Mouse (Mus musculus) spleen, adult 2 months (tissue): ENCODE data around the gene Vegfb. TPM values are rescaled to one million over a fixed set of nuclear protein-coding genes. Genes with fewer than 3 reads are reported as not detected.

ENCODE experiments used
- DNase-seq, 2 experiments: peaks; one replicate each; pipeline versions ENCODE4 v3.0.0 to v3.0.0-alpha.2; 2012 to 2021; ENCODE audit warnings: low spot score in 2 of 2, low read depth in 1 of 2
- H3K27ac ChIP-seq: fragments of 200-500 bp; 2 replicates; pipeline ENCODE4 v1.5.1; 2012; ENCODE audit warnings: low read length, inconsistent platforms; ENCODE audit not compliant: insufficient read depth
- H3K27me3 ChIP-seq: fragments of 200-500 bp; 2 replicates; pipeline ENCODE4 v1.6.1; 2012; ENCODE audit warnings: mild to moderate bottlenecking, moderate library complexity, low read length, inconsistent platforms; ENCODE audit not compliant: control insufficient read depth, insufficient read depth
- H3K36me3 ChIP-seq: fragments of 200-500 bp; 2 replicates; pipeline ENCODE4 v1.6.1; 2012; ENCODE audit warnings: mild to moderate bottlenecking, low read length, inconsistent platforms; ENCODE audit not compliant: control insufficient read depth, insufficient read depth
- H3K4me1 ChIP-seq: fragments of 200-500 bp; 2 replicates; pipeline ENCODE4 v1.6.1; 2011; ENCODE audit warnings: inconsistent platforms; ENCODE audit not compliant: control insufficient read depth, insufficient read depth, insufficient read length
- H3K4me3 ChIP-seq: fragments of 200-500 bp; 2 replicates; pipeline ENCODE4 v1.5.1; 2011; ENCODE audit warnings: mild to moderate bottlenecking, inconsistent platforms; ENCODE audit not compliant: insufficient read depth, insufficient read length; ENCODE audit errors: extremely low read depth
- CTCF ChIP-seq: fragments of 200-500 bp; IDR thresholded peaks from 2 replicates; pipeline ENCODE4 v1.5.1; 2011; ENCODE audit warnings: mild to moderate bottlenecking, inconsistent platforms; ENCODE audit not compliant: insufficient read depth, insufficient read length, insufficient replicate concordance; ENCODE audit errors: extremely low read depth
- POLR2A ChIP-seq: fragments of 200-500 bp; IDR thresholded peaks from 2 replicates; pipeline ENCODE4 v1.6.1; 2011; ENCODE audit warnings: low read depth, low read length, inconsistent platforms
- WGBS: fragments of 180-500 bp; shearing (Covaris S2); methylation state at CpG from one replicate; pipeline ENCODE4 v1.1.7; 2018; 5-methylcytosine and 5-hydroxymethylcytosine counted together
- polyA plus RNA-seq: library from polyadenylated mRNA; depleted of rRNA; stranded (reverse); fragments of >200 nt; gene quantifications from 2 replicates; pipeline ENCODE4 v1.2.3, GENCODE M21; 2012

Gene Vegfb
- polyA plus RNA-seq, 1 experiment = 20.7 TPM

GRCm38 (mm10) chr19:6972247-6972917 is 15.1 kb downstream of the Vegfb start:
- H3K27me3 ChIP-seq = no peaks in the 10 kb centered on the region
- no peak for DNase-seq
- peaks cover 21% of the 10 kb centered on the region for H3K4me1 ChIP-seq
- no peak for TF ChIP-seq CTCF
- TF ChIP-seq POLR2A = no peak
- no peak overlapping the region for H3K4me3 ChIP-seq
- no peak overlapping the region for H3K27ac ChIP-seq
- 90% methylated on average over 13 of the region's 13 CpGs for WGBS
- H3K36me3 ChIP-seq = 0 out of 2 replicates have a peak, but pooled peaks cover 3% of the 10 kb centered on the region

GRCm38 (mm10) chr19:6971644-6972043 is 15.8 kb downstream of the Vegfb start:
- DNase-seq = no peak
- Histone ChIP-seq H3K4me1 (peaks cover 19% of the 10 kb centered on the region), H3K4me3 (no peak overlapping the region), H3K27me3 (no peaks in the 10 kb centered on the region), H3K36me3 (no peaks in the 10 kb centered on the region), H3K27ac (no peak overlapping the region)
- WGBS = 81% methylated on average over 6 of the region's 6 CpGs
- TF ChIP-seq CTCF (no peak), POLR2A (no peak)

- H3K4me3 ChIP-seq = no peak overlapping the region
- 0 out of 2 replicates have a peak, but pooled peaks cover 1% of the 10 kb centered on the region for H3K36me3 ChIP-seq
- no peak for TF ChIP-seq POLR2A
- no peak for TF ChIP-seq CTCF
- no peaks in the 10 kb centered on the region for H3K27me3 ChIP-seq
- WGBS = 39% methylated on average over 11 of the region's 11 CpGs
- 0 out of 2 replicates have a peak overlapping the region, but pooled peaks have one; percentile 2 for H3K27ac ChIP-seq
- peaks cover 17% of the 10 kb centered on the region for H3K4me1 ChIP-seq
- DNase-seq = no peak
These were observed 16.9 kb downstream of the Vegfb start for GRCm38 (mm10) chr19:6970460-6971085.

- Histone ChIP-seq H3K36me3 (0 out of 2 replicates have a peak, but pooled peaks cover 1% of the 10 kb centered on the region), H3K4me3 (peak overlapping the region; percentile 70), H3K27me3 (no peaks in the 10 kb centered on the region), H3K27ac (0 out of 2 replicates have a peak overlapping the region, but pooled peaks have one; percentile 3), H3K4me1 (peaks cover 17% of the 10 kb centered on the region)
- TF ChIP-seq CTCF = peak; percentile 86; the same call in 1 of the 2 replicates
- TF ChIP-seq POLR2A = peak; percentile 41
- WGBS = 3% methylated on average over 55 of the region's 55 CpGs
- peak; percentile 32 to 68 for DNase-seq
These were observed 17.6 kb downstream of the Vegfb start for GRCm38 (mm10) chr19:6969665-6970381.

- no peak overlapping the region for H3K27ac ChIP-seq
- H3K4me3 ChIP-seq = peak overlapping the region; percentile 70
- H3K27me3 ChIP-seq = no peaks in the 10 kb centered on the region
- peaks cover 17% of the 10 kb centered on the region for H3K4me1 ChIP-seq
- peaks cover 4% of the 10 kb centered on the region; the same call in 1 of the 2 replicates for H3K36me3 ChIP-seq
- no peak for DNase-seq
- 2% methylated on average over 20 of the region's 20 CpGs for WGBS
- no peak for TF ChIP-seq POLR2A
These were observed 18.2 kb downstream of the Vegfb start for GRCm38 (mm10) chr19:6969291-6969664.

GRCm38 (mm10) chr19:6968491-6969271 is 18.8 kb downstream of the Vegfb start:
- WGBS = 20% methylated on average over 15 of the region's 15 CpGs
- no peak for DNase-seq
- H3K4me3 ChIP-seq = peak overlapping the region; percentile 70
- H3K27ac ChIP-seq = no peak overlapping the region
- TF ChIP-seq POLR2A = no peak
- TF ChIP-seq CTCF = no peak
- peaks cover 12% of the 10 kb centered on the region for H3K4me1 ChIP-seq
- H3K27me3 ChIP-seq = no peaks in the 10 kb centered on the region
- H3K36me3 ChIP-seq = peaks cover 4% of the 10 kb centered on the region; the same call in 1 of the 2 replicates
